Mouse (Mus musculus): ENCODE results near the gene Sdha.

GRCm38 (mm10) chr13:74305780-74306179 lies 44.3 kb downstream of the Sdha start:
- TF ChIP-seq CTCF (IDR thresholded peaks at IDR 0.05; ENCODE audit: control insufficient read depth, insufficient read depth, low read length) (no peak), POLR2A (IDR thresholded peaks at IDR 0.05; ENCODE audit: borderline replicate concordance, control insufficient read depth, low read depth, low read length) (no peak)
